Mouse (Mus musculus): ENCODE measurements at regions not wholly inside any gene's neighbourhood (a gene's known extent, or its start where the extent isn't known, plus 50 kb on each side); places are given as distances from the start of the nearest gene placed in this dataset.

DNA sequence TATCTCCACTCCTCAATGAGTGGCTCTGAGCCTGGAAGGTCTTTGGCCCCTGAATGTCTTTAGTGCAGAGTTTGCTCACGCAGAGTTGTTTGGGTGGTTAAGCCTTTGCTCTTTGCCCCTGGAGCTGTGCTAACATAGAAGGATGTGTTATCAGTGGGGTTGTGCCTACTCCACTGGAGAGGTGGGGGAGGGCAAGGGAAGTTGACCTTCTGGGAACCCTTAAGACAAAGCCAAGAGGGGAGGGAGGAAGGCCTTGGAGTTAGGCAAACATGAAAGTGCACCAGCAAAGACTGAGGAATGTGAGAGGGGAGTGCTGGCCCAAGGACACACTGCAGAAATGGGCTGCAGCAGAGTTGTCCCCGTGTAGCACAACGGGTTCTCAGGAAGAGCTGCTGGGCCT lies 96.3 kb upstream of the Shh start:
- DNase-seq (ENCODE audit: low read depth, low spot score), result no peak

GRCm38 (mm10) chr5:28562917-28563316 lies 95.9 kb upstream of the Shh start:
- no peak for DNase-seq (ENCODE audit: low read depth, low spot score)

DNA sequence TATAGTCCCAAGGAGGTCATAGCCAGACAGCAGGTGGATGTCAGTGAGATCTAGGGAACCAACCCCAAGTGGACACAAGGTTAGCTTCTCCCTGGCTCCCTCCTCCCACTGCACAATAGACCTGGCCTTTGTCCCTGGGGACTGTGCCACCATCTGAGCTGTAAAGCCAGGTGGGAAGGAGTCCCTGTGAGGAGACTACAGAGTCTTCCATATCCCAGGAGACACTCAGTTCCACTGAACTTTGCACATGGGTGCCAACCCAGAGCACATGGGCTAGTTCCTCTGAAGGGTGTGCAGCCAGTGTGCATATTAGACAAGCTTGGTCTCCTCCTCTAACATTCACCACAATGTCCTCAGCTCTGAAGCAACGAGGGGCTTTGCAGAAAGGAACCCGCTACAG lies 86.5 kb upstream of the Shh start:
- DNase-seq (ENCODE audit: low read depth, low spot score), result no peak

- no peak for DNase-seq (ENCODE audit: low read depth, low spot score)
Observed at GRCm38 (mm10) chr5:28530202-28530855, 63.3 kb upstream of the Shh start.

DNA sequence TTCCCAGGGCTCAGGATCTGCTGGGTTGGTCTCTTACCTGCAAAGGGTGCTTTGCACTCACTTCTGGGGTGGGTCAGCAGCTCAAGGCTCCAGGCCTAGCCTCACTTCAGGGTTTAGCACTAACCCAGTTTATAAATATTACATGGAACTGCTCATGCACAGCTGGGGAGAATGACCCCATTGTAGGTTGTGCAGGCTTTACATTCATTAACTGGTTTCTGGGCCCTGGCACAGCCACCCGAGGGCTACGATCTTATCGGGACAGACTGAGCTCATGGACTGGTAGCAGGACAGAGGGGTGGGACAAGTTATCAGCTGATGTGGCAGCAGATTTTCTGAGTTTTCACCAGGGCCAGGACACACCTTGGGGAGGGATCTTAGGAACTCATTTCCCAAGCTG lies 59.4 kb upstream of the Shh start:
- no peak for DNase-seq (ENCODE audit: low read depth, low spot score)

GRCm38 (mm10) chr5:28520800-28521707 lies 54.0 kb upstream of the Shh start:
- DNase-seq (ENCODE audit: low read depth, low spot score), result no peak

DNA sequence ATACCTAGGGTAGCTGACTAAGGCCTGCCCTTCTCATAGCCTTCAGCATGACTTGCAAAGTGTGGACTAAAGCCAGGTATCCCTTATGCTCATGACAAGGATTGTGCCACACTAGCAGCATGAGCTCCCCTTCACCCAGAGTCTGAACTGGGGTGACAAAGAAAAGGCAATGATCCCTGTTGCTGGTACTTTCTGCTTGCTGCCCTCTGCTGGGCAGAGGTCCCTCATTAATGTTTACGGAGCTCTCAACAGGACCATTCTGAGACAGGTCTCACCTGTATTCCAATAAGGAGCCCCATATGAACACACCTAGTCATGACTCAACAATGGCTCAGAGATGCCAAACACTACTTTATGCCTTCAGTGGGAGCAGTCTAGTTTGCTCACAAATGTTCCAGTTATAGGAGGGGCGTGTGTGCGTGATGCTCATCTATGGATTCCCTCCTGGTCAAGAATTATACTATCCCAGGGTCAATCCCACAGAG lies 52.0 kb upstream of the Shh start:
- no peak for DNase-seq (ENCODE audit: low read depth, low spot score)

Data from WW6 (cell line).